Mouse (Mus musculus) liver, embryonic 12.5 days (tissue): Measurements from ENCODE around the gene Ubl7. TPM values are rescaled to one million over a fixed set of nuclear protein-coding genes. Genes with fewer than 3 reads are reported as not detected.
A peak's percentile ranks its signal among the peaks of the same experiment; 100 is the strongest.

Source experiments
- ATAC-seq: fragments of 200-750 bp; cut with Nextera tagmentation; 2 replicates; pipeline ENCODE4 v1.8.0; 2017; ENCODE audit warnings: moderate number of reproducible peaks, mild to moderate bottlenecking, moderate library complexity
- H3K27ac ChIP-seq: fragments of 300-500 bp; sonication (generic); 2 replicates; pipeline ENCODE4 v1.5.1; 2016; ENCODE audit warnings: mild to moderate bottlenecking
- H3K27me3 ChIP-seq: fragments of 300-500 bp; sonication (generic); replicated peaks from 2 replicates; pipeline ENCODE4 v1.6.1; 2016; ENCODE audit warnings: mild to moderate bottlenecking, moderate library complexity
- H3K36me3 ChIP-seq: fragments of 300-500 bp; sonication (generic); 2 replicates; pipeline ENCODE4 v1.6.1; 2016; ENCODE audit warnings: mild to moderate bottlenecking, moderate library complexity
- H3K4me1 ChIP-seq: fragments of 300-500 bp; sonication (generic); 2 replicates; pipeline ENCODE4 v1.6.1; 2016
- H3K4me2 ChIP-seq: fragments of 300-500 bp; sonication (generic); 2 replicates; pipeline ENCODE4 v1.6.1; 2016; ENCODE audit warnings: mild to moderate bottlenecking, moderate library complexity
- H3K4me3 ChIP-seq: fragments of 300-500 bp; sonication (generic); 2 replicates; pipeline ENCODE4 v1.5.1; 2016; ENCODE audit warnings: mild to moderate bottlenecking, moderate library complexity
- H3K9ac ChIP-seq: fragments of 300-500 bp; sonication (generic); 2 replicates; pipeline ENCODE4 v1.6.1; 2016; ENCODE audit warnings: mild to moderate bottlenecking, moderate library complexity
- H3K9me3 ChIP-seq: fragments of 300-500 bp; sonication (generic); replicated peaks from 2 replicates; pipeline ENCODE4 v1.6.1; 2016; ENCODE audit warnings: mild to moderate bottlenecking, moderate library complexity
- WGBS: fragments of 180-500 bp; shearing (Covaris S2); methylation state at CpG from one replicate; pipeline ENCODE4 v1.1.7; 2016; ENCODE audit not compliant: insufficient replicate concordance; 5-methylcytosine and 5-hydroxymethylcytosine counted together
- polyA plus RNA-seq: library from polyadenylated mRNA; unstranded; fragments of >200 nt; fragmentation: Nextera tagmentation; extraction: Ambion mirVana; gene quantifications from 2 replicates; pipeline ENCODE4 v1.2.1, GENCODE M21; 2016

Ubl7 gene
- 69.3 and 69.8 TPM in 2 replicates for polyA plus RNA-seq

DNA sequence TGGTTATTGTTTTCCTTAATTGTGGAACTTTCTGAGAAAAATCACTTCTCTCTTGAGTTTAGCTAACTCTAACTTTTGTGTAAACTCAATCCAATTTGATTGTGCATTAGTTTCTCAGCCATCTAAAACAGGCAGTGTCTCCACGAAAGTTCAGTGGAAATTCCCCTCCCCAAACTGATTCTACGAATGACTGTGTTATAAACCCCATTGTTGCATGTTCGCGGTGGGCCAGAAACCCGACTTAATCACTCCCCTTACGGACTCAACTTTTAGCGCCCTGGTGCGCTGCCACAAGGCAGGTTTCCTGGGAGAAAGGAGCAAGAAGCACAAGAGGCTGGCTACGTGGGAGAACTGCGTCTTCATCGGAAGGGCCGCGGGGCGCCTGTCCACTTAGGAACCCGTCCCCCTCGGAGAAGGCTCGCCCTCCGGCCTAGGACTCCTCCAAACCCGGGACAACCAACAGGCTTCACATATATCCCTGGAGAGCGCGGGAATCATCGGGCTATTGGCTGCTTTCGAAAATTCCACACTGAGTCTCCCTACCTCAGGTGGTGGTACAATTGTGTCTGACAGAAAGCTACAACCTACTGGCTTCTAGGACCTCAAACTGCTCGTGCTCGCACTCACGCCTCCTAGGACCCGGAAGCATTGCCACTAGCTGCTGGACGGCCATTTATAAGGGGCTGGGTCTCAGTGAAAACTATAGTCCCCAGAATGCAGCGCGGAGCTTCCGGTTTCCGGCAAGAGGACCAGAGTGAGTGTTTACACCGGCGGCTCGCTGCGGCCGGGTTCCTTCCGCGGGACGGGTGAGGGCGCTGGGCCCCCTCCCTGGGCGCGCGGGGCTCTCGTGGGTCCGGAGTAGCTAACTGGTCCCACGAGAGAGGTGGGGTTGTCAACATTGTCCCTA is at the start of gene Ubl7:
Gene Ubl7 (plus strand): TSS at position 726 of the 907 bp plus-strand sequence.
- peak; percentile 98 for ATAC-seq
- Histone ChIP-seq H3K9me3 (no peaks in the 10 kb centered on the region), H3K4me3 (peak within 1 kb of the TSS; percentile 74), H3K27me3 (no peaks in the 10 kb centered on the region), H3K4me2 (peak within 1 kb of the TSS; percentile 81), H3K27ac (peak within 1 kb of the TSS; percentile 66), H3K9ac (peak within 1 kb of the TSS; percentile 72), H3K4me1 (peaks cover 26% of the 10 kb centered on the region), H3K36me3 (peaks cover 12% of the 10 kb centered on the region)
- 1% methylated on average over 47 of the region's 47 CpGs for WGBS

DNA sequence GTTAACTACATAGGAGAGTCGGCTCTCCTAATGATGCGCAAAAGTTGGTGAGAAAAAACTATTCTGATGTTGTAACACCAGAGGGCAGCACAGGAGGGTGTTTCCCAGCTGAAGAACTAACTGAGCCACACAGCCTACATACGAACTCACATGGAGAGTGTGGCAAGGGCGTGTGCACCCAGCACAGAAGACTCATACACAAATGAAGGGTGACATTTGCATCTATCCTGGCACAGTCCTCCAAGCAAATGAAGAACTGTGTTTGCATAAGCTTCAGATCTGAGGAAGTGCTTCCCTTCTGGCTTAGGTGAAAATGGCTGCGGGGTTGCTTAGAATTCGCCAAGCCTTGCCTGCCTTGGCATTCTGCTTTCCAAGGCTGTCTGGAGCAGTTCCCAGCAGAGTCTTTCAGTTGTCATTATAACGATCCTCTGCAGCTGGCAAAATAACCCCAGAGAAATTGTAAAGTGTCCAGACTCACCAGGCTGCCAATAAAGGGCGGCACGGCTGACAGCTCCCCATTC is 48.8 kb upstream of the Ubl7 start:
- Histone ChIP-seq H3K27me3 (peaks cover 9% of the 10 kb centered on the region), H3K4me2 (no peak overlapping the region), H3K4me1 (no peaks in the 10 kb centered on the region), H3K4me3 (no peak overlapping the region), H3K36me3 (no peaks in the 10 kb centered on the region), H3K9ac (no peak overlapping the region), H3K27ac (no peak overlapping the region), H3K9me3 (no peaks in the 10 kb centered on the region)
- 42% methylated on average over 9 of the region's 9 CpGs for WGBS
- ATAC-seq: no peak

DNA sequence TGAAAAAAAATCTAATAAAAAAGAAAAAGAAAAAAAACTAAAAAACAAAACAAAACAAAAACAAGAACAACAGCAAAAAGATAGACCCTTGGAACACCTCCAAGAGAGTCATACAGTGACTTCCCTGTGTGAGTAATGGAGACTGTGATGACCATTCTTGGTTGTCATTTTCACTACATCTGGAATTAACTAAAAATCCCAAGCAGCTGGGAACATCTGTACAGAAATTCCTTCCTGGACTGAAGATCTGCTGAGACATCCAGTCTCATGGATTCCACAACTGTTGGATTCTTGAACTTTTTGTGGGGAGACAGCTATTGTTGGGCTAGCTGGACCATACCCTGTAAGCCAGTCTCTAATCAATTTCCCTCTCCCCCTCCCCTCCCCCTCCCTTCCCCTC is 46.4 kb upstream of the Ubl7 start:
- Histone ChIP-seq H3K9me3 (no peaks in the 10 kb centered on the region), H3K27ac (no peak overlapping the region), H3K9ac (no peak overlapping the region), H3K36me3 (no peaks in the 10 kb centered on the region), H3K4me2 (no peak overlapping the region), H3K4me3 (no peak overlapping the region), H3K4me1 (no peaks in the 10 kb centered on the region), H3K27me3 (peaks cover 9% of the 10 kb centered on the region)
- no peak for ATAC-seq

DNA sequence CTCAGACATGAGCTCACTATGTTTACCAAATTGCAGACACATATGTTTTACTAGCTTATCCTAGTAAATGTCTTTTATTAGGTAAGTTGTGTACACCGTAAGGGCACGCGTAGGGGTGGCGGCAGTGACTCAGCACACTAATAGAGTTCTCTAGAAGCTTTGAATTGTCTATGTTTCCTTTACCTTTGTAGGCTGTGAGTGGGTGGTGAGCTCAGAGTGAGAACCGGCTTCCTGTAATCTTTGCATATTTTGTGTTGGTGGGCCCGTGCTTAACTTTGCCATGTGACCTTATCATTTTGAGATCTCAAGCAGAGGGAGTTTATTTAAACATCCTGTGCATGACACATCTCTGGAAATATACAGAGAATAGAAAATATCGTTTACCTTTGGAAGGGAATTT is 44.2 kb upstream of the Ubl7 start:
- Histone ChIP-seq H3K4me1 (no peaks in the 10 kb centered on the region), H3K9ac (no peak overlapping the region), H3K9me3 (no peaks in the 10 kb centered on the region), H3K27ac (no peak overlapping the region), H3K4me3 (no peak overlapping the region), H3K27me3 (peaks cover 6% of the 10 kb centered on the region), H3K36me3 (no peaks in the 10 kb centered on the region), H3K4me2 (no peak overlapping the region)
- no peak for ATAC-seq
- WGBS: 74% methylated on average over 7 of the region's 7 CpGs

DNA sequence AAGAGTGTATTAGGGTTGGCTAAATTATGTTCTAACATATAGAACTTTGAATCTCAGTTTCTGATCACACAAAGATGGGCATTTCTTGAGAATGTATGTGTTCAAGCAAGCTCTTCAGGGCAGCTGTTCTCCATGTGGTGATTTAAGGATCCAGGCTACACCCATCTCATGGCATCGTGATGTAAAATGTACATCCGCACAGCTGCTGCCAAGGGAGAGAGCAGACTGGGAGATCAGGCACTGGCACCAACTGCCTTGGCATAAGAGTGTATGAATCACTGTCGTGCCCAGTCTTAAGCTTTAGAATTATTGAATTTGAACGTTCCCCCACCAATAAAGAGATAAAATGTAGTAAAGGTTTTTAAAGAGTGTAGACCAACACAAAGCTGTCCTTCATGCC is 43.5 kb upstream of the Ubl7 start:
- H3K27me3 ChIP-seq: peaks cover 3% of the 10 kb centered on the region
- no peak overlapping the region for H3K27ac ChIP-seq
- H3K4me2 ChIP-seq: no peak overlapping the region
- H3K4me1 ChIP-seq: no peaks in the 10 kb centered on the region
- H3K4me3 ChIP-seq: no peak overlapping the region
- 71% methylated on average over 4 of the region's 4 CpGs for WGBS
- H3K9ac ChIP-seq: no peak overlapping the region
- no peaks in the 10 kb centered on the region for H3K9me3 ChIP-seq
- ATAC-seq: no peak
- no peaks in the 10 kb centered on the region for H3K36me3 ChIP-seq

DNA sequence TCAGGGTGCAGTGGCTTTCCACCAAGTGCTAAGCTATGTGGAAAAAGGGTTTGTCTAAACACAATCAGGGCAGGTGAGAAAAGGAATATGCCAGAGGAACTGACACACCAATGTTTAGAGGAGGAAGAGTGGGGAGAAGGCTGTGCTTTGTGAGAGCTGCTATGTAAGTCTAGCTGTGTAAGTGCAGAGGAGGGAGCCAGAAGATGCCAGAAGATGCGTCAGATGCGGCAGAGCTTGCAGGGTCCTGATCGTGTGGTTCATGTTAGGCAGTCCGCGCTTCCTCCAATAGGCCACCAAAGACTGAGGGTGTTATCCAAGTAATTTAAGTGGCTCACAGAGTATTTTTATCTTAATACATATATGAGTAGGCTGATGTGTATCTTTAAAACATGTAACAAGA is 42.9 kb upstream of the Ubl7 start:
- Histone ChIP-seq H3K9ac (no peak overlapping the region), H3K27me3 (no peaks in the 10 kb centered on the region), H3K4me1 (no peaks in the 10 kb centered on the region), H3K27ac (no peak overlapping the region), H3K4me3 (no peak overlapping the region), H3K9me3 (no peaks in the 10 kb centered on the region), H3K4me2 (no peak overlapping the region), H3K36me3 (no peaks in the 10 kb centered on the region)
- WGBS: 74% methylated on average over 5 of the region's 5 CpGs
- ATAC-seq: no peak

DNA sequence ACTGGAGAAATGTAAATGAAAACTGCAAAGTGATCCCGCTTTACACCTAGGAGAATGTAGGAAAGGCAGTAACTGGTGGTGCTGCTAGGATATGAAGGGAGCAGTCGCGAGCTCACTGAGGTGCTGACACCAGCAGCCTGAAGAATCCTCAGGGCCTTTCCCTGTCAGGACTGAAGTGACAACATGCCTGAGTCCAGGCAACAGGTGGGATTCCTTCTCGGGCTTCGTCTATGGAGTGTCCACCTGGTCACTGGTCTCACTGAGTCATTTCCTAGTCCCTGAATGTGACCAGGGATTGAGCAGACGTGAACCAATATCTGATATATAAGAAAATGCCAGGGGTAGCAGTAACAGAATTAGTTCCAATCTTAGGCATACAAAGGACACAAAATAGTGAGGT is 42.0 kb upstream of the Ubl7 start:
- H3K36me3 ChIP-seq: no peaks in the 10 kb centered on the region
- no peaks in the 10 kb centered on the region for H3K27me3 ChIP-seq
- WGBS: 70% methylated on average over 6 of the region's 6 CpGs
- H3K9me3 ChIP-seq: no peaks in the 10 kb centered on the region
- ATAC-seq: no peak
- H3K9ac ChIP-seq: no peak overlapping the region
- no peak overlapping the region for H3K4me2 ChIP-seq
- H3K27ac ChIP-seq: no peak overlapping the region
- H3K4me1 ChIP-seq: no peaks in the 10 kb centered on the region
- no peak overlapping the region for H3K4me3 ChIP-seq

DNA sequence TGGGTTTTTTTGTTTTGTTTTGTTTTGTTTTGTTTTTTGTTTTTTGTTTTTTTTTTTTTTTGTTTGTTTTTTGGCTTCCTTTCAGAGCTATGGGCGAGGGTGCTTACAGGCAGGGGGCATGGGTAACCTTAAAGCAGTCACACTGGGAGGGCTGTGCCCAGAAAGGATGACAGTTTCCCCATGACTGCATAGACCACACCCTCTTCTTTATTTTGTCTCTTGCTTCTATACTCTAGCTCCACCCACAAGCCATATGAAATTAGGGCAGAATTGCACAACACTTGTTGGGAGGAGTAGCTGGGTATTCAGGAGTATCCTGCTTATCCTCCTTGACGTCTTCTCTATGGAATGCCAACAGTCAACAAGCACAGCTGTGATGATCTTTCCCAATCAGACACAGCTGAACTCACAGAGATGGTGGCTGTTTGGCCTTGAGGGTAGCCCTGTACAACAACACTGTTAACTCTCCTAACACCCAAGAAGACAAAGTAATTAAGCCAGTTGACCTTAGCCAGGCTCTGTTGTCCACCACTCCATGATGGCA is 40.4 kb upstream of the Ubl7 start:
- H3K36me3 ChIP-seq: no peaks in the 10 kb centered on the region
- H3K9ac ChIP-seq: no peak overlapping the region
- H3K4me1 ChIP-seq: no peaks in the 10 kb centered on the region
- no peaks in the 10 kb centered on the region for H3K27me3 ChIP-seq
- no peak overlapping the region for H3K4me2 ChIP-seq
- H3K9me3 ChIP-seq: no peaks in the 10 kb centered on the region
- WGBS: 41% methylated on average over 2 of the region's 2 CpGs
- H3K27ac ChIP-seq: no peak overlapping the region
- ATAC-seq: no peak
- H3K4me3 ChIP-seq: no peak overlapping the region

DNA sequence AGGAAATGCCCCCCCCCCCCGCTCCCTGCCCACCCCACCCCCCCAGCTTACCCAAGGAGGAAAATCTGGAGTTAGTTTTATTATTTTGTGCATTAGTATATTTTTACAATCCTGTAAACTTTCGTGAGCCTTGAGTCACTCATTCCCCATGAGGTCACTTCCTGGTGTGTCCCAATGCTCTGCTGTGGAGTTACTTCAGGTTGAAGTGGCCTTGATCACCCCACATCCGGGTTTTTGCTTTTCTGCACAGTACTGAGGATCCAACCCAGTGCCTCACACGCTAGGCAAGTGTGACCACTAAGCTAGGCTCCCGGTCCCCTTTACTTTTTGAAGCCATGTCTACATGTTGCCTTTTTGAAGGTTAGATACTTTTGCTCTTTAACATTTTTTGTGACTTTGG is 36.6 kb upstream of the Ubl7 start:
- WGBS: 52% methylated on average over 5 of the region's 5 CpGs
- Histone ChIP-seq H3K9ac (no peak overlapping the region), H3K27me3 (no peaks in the 10 kb centered on the region)

DNA sequence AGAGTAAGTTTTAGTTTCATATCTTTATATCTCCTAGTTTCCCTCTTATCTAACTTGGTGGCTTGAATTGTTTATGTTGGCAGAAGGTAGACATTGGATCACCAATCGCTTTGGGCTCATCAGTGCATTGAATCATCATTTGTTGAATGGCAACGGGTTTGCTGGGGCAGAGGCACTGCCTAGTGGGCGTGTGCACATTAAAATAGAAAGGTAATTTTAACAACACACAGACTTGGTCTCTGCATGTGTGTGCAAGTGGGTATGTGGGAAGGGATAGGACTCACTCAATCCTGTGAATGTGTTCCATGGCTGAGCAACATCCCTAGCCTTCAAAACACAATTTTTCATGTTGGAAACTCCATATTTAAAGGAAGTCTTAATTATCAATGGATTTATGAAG is 35.8 kb upstream of the Ubl7 start:
- Histone ChIP-seq H3K4me3 (no peak overlapping the region), H3K4me2 (no peak overlapping the region), H3K27ac (no peak overlapping the region), H3K9me3 (no peaks in the 10 kb centered on the region), H3K4me1 (no peaks in the 10 kb centered on the region), H3K27me3 (no peaks in the 10 kb centered on the region), H3K36me3 (no peaks in the 10 kb centered on the region), H3K9ac (no peak overlapping the region)
- WGBS: 49% methylated on average over 3 of the region's 3 CpGs
- no peak for ATAC-seq

More for the DNA sequence above, 36.6 kb upstream of the Ubl7 start:
- Histone ChIP-seq H3K27ac (no peak overlapping the region), H3K4me3 (no peak overlapping the region), H3K4me2 (no peak overlapping the region), H3K9me3 (no peaks in the 10 kb centered on the region), H3K36me3 (no peaks in the 10 kb centered on the region), H3K4me1 (no peaks in the 10 kb centered on the region)
- no peak for ATAC-seq

DNA sequence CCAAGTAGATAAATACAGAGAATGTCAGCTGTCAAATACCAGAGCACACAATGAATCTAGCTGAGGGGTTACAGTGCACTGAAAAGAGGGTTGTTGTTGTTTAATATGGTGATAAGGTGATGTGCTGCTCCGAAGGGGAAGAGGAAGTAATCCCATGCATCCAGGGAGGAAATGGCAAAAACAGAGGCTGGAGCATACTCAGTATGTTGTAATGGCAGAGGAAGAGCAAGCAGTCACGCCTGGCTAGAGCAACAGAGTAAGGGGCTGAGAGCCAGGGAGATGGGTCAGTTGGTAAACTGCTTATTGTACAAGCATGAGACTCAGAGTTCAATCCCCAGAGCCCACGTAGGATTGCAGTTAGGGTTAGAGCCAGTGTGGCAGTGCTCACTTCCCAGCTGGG is 31.6 kb upstream of the Ubl7 start:
- 24% methylated on average over 3 of the region's 3 CpGs for WGBS
- no peak overlapping the region for H3K4me2 ChIP-seq
- ATAC-seq: no peak
- H3K9ac ChIP-seq: no peak overlapping the region
- H3K27me3 ChIP-seq: no peaks in the 10 kb centered on the region
- no peaks in the 10 kb centered on the region for H3K9me3 ChIP-seq
- H3K4me3 ChIP-seq: no peak overlapping the region
- H3K4me1 ChIP-seq: no peaks in the 10 kb centered on the region
- no peak overlapping the region for H3K27ac ChIP-seq
- no peaks in the 10 kb centered on the region for H3K36me3 ChIP-seq

DNA sequence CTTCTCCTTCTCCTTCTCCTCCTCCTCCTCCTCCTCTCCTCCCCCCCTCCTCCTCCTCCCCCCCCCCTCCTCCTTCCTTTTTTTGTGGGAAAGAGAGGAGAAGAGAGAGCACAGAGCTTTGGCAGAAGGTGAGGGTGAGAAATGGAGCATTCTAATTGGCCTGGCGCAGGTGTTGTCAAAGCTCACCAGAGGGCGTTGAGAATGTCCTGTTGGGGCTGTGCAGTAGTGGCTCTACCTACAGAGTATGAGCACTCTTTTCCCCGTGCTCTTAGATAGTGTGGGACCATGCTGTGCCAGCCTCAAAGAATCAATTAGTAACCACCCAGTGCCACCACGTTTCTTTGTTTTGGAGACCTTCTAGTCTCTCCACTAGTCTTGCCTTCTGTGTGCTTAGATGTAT is 30.5 kb upstream of the Ubl7 start:
- Histone ChIP-seq H3K9ac (no peak overlapping the region), H3K4me3 (no peak overlapping the region), H3K4me2 (no peak overlapping the region), H3K9me3 (no peaks in the 10 kb centered on the region), H3K4me1 (no peaks in the 10 kb centered on the region), H3K36me3 (no peaks in the 10 kb centered on the region), H3K27ac (no peak overlapping the region), H3K27me3 (0 out of 2 replicates have a peak, but pooled peaks cover 5% of the 10 kb centered on the region)
- WGBS: 17% methylated on average over 4 of the region's 4 CpGs
- no peak for ATAC-seq
